Mouse (Mus musculus) adrenal gland, adult 10 weeks (tissue): Measurements from ENCODE around the gene Ptpre. TPM values are rescaled to one million over a fixed set of nuclear protein-coding genes. Genes with fewer than 3 reads are reported as not detected.

Experiments used
- polyA plus RNA-seq: library from polyadenylated mRNA; stranded (reverse); fragments of 350-450 nt; fragmentation: Illumina TruSeq; extraction: RNeasy Lipid Tissue Mini Kit (QIAGEN cat#74804); gene quantifications from one replicate; pipeline ENCODE4 v1.2.3, GENCODE M21; 2014; ENCODE audit warnings: low read depth, low replicate concordance

The Ptpre gene
- polyA plus RNA-seq, result 2.4 TPM

GRCm38 (mm10) chr7:135537341-135537901, at the start of gene Ptpre:
Ptpre (plus strand) TSS chr7:135537481.

GRCm38 (mm10) chr7:135528515-135528914, 8.8 kb upstream of the Ptpre start, which contains the start of gene Clrn3:
Clrn3 (minus strand) TSS chr7:135528654.

GRCm38 (mm10) chr7:135715642-135716444, 178.6 kb downstream of the Ptpre start, which contains the start of gene Mki67:
Mki67 (minus strand) TSS chr7:135716361.

Other genes with a start within 250 kb of the Ptpre start
- gene Foxi2, start 127.2 kb upstream of the Ptpre start, polyA plus RNA-seq, result not detected
- gene Clrn3, start 8.8 kb upstream of the Ptpre start, polyA plus RNA-seq, result not detected
- gene Mki67, start 178.9 kb downstream of the Ptpre start, polyA plus RNA-seq, result 10.5 TPM